Mouse (Mus musculus): ENCODE measurements at regions not wholly inside any gene's neighbourhood (a gene's known extent, or its start where the extent isn't known, plus 50 kb on each side); places are given as distances from the start of the nearest gene placed in this dataset.

GRCm38 (mm10) chr3:54103098-54103497, 52.7 kb upstream of the Trpc4 start:
- no peak for DNase-seq (ENCODE audit: low read depth, low spot score)

- no peak for DNase-seq (ENCODE audit: low read depth, low spot score)
These were observed 72.2 kb upstream of the Trpc4 start for GRCm38 (mm10) chr3:54083634-54084033.

GRCm38 (mm10) chr3:54076461-54076860, 79.4 kb upstream of the Trpc4 start:
- DNase-seq (ENCODE audit: low read depth, low spot score), result no peak

- DNase-seq (ENCODE audit: low read depth, low spot score), result no peak
These were observed 95.2 kb upstream of the Trpc4 start for GRCm38 (mm10) chr3:54060653-54061052.

DNA sequence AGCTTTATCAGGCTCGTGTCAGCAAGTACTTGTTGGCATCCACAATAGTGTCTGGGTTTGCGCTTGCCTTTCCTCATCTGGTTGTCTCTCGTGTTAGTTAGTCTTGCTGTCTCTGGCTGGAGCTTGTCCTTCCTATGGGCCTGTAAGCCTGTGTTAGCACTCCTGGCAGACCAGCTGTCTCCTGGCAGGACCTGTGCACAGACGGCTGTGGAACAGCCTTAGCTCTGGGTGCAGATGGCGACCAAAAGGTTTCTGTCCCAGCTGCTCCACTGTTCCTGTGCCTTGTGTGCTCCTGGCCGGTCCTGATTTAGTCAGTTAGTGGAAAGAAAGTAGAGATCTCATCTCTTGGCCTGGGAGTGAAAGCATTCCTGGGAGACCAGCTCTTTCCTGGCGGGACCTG, 101.5 kb upstream of the Trpc4 start:
- no peak for DNase-seq (ENCODE audit: low read depth, low spot score)

- DNase-seq (ENCODE audit: low read depth, low spot score), result no peak
These were observed 106.5 kb upstream of the Trpc4 start for GRCm38 (mm10) chr3:54049370-54049769.

DNA sequence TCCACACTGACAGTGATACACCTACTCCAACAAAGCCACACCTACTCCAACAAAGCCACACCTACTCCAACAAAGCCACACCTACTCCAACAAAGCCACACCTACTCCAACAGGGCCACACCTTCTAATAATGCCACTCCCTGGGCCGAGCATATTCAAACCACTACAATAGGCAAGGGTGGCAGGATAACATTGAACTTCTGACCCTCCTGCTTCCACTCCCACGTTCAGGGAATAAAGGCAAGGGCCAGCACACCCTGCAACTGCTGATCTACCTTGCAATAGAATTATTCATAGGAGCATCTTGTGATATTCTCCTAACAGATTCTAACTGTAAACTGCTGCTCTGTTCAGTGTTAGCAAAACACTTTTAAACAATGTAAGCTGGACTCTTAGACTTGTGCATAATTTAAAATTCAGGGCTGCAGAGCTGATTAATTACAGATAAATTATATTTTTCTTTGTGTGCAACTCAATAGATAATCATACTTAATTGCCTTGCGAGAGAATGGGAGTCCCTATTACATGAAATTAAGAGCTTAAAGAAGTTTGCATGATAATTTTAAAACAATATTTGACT, 107.7 kb upstream of the Trpc4 start:
- DNase-seq (ENCODE audit: low read depth, low spot score), result no peak

GRCm38 (mm10) chr3:54027365-54027764, 128.5 kb upstream of the Trpc4 start:
- DNase-seq (ENCODE audit: low read depth, low spot score), result no peak

- DNase-seq (ENCODE audit: low read depth, low spot score), result no peak
These were observed 135.6 kb upstream of the Trpc4 start for GRCm38 (mm10) chr3:54020196-54020595.

DNA sequence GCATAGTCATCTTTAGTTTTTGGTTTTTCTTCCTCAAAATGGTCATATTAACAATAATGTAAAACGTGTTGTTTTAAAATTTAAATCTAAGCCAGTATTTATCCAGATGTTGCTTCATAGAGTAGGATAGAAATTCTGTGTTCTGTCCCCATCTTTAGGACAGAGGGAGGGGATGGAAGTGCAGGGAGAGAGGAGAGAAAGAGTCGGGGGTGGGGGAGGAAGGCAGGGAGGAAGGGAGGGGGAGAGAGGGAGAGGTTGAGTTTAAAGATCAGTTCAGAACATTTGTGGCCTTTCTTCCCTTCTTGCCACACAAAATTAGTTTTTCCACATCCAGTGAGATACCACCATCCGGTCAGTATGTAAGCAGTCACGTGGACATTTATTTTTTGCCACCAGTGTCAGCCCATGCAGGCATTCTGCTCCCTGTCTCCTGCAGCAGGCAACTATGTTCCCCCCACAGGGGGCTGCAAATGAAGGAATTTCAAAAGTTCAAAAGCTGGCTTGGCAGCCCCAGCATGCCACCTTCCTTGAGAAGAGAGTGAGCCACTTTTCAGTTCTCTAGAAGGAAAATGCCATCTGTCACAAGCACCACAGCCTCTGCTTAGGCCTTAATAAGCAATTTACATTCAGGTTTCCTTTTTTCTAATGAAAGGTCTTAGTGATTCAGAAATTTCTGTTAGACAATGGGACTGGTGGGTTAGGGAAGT, 137.7 kb upstream of the Trpc4 start:
- DNase-seq (ENCODE audit: low read depth, low spot score), result peak; percentile 22

DNA sequence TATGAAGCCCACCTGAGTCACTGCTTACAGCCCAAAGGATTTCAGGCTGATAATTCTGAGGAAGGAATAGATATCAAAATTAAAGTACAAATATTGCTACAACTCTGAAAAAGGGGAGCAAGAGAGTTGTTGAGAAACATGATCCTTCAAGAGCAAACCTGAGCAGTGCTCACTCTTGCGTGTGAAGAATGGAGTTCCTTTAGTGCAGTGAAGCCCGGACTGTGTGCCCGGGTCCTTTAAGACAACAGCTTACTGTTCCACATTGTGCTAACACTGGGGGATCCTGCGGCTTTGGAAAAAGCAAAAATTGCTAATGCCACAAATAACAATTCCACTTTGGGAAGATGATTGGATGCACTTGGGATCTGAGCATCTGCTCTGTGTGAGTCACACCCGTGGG, 139.0 kb upstream of the Trpc4 start:
- DNase-seq (ENCODE audit: low read depth, low spot score), result no peak

DNA sequence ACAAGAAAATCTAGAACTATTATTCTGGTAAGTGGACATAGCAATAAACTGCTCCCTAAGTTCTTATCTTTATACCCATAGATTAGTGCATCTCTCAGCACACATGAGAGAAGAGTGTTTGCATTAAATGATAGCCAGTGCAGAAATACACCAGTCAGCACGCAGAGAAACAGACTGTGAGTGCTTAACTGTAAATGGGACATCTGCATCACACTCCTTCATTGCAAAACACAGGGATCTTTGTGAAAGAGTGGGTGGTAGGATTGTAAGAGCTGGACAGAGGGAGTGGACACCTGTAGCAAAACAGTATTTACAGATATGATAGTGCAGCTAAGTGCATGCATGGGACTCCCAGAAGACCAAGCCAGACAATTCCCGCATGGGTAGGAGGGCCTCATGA, 144.8 kb upstream of the Trpc4 start:
- DNase-seq (ENCODE audit: low read depth, low spot score), result no peak

DNA sequence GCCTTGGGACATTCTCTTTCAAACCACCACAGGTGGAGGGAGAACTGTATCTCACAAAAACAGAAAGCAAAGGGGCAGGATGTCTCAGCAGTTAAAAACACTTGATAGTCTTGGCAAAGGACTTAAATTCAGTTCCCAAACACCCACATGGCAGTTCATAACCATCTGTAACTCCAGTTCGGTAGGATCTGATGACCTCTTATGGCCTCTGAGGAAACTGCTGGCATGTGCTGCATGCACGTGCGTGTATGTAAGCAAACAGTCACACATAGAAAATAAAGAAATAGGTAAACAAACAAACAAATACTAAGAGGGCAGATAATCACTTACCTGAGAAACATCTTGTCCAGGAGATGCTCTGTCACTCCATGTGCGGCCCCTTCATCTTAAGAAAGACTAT, 129.4 kb upstream of the Ufm1 start:
- DNase-seq (ENCODE audit: low read depth, low spot score), result no peak

GRCm38 (mm10) chr3:53988796-53989195, 125.2 kb upstream of the Ufm1 start:
- DNase-seq (ENCODE audit: low read depth, low spot score), result no peak

- DNase-seq (ENCODE audit: low read depth, low spot score), result no peak
These were observed 124.6 kb upstream of the Ufm1 start for GRCm38 (mm10) chr3:53988256-53988655.

- no peak for DNase-seq (ENCODE audit: low read depth, low spot score)
These were observed 123.7 kb upstream of the Ufm1 start for GRCm38 (mm10) chr3:53987316-53987715.

GRCm38 (mm10) chr3:53984743-53985550, 121.3 kb upstream of the Ufm1 start:
- no peak for DNase-seq (ENCODE audit: low read depth, low spot score)

DNA sequence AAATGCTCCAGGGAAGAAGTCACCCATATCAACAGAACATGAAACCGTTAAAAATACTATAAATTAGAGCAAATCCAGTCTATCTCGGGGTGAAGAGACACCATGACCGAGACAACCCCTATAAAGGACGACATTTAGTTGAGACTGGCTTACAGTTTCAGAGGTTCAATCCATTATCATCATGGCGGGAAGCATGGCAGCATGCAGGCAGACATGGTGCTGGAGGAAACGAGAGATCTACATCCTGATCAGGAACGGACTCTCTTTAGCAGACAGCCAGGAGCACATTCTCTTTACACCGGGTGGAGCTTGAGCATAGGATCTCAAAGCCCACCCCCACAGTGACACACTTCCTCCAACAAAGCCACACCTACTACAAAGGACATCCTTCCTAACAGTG, 118.7 kb upstream of the Ufm1 start:
- no peak for DNase-seq (ENCODE audit: low read depth, low spot score)

- no peak for DNase-seq (ENCODE audit: low read depth, low spot score)
These were observed 118.0 kb upstream of the Ufm1 start for GRCm38 (mm10) chr3:53981585-53981984.

DNA sequence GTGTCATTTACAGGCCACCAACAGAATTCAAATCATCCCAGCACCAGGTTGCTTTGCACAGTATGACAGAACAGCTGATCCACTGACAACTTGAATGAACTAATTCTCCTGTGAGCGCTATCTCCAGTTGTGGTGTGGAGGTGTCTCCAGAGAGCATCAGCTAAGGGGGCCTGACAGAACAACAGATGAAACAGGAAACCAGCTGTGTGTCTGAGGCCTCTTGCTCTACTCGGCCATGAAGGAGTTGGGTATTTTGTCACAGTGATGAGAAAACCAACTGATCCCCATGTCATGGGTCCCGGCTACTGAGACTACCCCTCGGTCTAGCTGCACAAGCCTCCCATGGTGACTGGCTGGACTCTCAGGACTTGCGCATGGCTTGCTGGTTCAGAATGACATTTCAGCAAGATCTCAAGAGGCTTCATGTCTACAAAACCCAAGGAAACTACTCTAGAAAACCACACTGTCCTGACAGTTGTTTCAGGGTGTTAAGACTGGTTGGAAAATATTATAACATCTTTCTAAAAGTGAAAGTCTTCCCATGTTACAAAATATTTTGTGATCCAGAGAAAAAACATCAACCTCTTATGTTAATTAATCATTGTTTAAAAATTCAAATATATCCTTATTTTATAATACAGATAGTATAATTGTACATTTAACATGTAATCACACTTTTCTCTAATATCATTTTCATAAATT, 113.9 kb upstream of the Ufm1 start:
- DNase-seq (ENCODE audit: low read depth, low spot score), result no peak

DNA sequence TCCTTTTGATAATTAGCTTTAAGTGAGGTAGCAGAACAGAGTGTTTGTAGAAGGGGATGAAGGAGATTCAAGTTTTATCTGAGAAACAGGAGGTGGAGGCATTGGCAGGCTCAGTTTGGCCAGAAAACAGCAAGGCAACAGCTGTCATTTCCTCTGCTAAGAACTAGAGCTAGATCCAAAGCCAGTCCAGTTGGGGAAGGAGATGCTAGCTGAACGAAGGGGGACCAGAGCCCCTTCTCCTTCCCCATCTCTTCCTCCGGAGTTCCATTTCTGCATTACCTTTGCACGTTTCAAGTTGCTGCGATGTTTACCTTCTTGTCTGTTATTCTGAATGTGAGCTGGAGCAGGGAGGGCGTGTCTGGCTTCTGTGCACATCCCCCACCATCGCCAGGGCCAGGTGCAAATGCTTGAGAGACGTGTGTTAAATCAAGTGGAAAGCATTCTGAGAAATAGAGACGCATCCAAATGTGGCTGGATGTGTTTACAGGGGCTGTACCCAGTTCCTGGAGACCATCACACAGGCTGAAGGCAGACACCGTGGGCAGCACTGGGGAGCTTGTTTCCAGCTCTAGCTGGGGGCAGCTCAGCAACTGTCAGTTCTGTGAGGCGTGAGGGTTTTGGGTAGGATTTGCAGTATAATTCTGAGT, 111.4 kb upstream of the Ufm1 start:
- DNase-seq (ENCODE audit: low read depth, low spot score), result no peak

Data from mesoderm, embryonic 11.5 days (tissue).